Mouse (Mus musculus): ENCODE data around the gene Pcx. TPM values are rescaled to one million over a fixed set of nuclear protein-coding genes. Genes with fewer than 3 reads are reported as not detected.

The Pcx gene
- polyA plus RNA-seq, 1 experiment from 2014 or later: 27.5 TPM

DNA sequence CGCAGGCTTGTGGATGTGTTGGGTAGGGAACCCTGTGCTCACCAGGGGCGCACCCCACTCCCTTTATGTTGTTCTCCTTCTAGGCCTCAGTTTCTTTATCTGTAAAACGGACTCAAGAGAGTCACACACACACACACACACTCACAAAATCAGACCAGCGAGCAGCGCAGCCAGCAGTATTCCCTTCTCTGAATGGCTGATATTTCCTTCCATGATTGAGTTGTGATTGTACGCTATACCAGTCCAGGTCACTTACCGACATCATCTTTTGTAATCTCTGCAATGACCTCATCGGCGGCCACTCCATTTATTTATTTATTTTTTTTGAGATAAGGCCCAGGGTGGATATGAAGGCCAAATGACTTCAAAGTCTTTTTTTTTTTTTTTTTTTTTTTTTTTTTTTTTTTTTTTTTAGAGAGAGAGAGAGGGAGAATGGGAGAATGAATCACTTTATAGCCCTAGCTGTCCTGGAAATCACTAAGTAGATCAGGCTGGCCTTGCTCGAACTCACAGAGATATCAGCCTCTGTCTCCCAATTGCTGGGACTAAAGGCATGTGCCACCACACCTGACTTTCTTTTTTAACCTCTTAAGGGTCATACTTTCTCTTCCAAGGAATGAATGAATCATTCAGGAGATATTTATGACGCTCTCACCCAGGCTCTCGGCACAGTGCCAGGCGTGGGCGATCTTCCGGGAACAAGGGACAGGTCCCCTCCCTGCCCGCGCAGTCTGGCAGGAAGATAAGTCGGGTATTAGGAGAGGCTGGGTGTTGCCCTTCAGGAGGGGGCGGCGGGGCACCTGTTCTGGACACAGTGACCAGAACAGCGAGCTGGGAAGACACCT, 32.7 kb upstream of the Pcx start, which contains the start of gene Syt12:
TSS of gene Syt12 (minus strand) at position 103 of the 845 bp plus-strand sequence.
- peak within 1 kb of the TSS; percentile 61 for H3K9ac ChIP-seq
- peaks cover 37% of the 10 kb centered on the region for H3K27me3 ChIP-seq (ENCODE audit: control insufficient read depth, insufficient read depth, low read length)
- H3K36me3 ChIP-seq (replicated peaks; ENCODE audit: control insufficient read depth, insufficient read depth): no peaks in the 10 kb centered on the region
- H3K27ac ChIP-seq: no peak within 1 kb of the TSS
- H3K4me3 ChIP-seq (replicated peaks; ENCODE audit: low read length): peak within 1 kb of the TSS; percentile 50
- ATAC-seq (ENCODE audit: low FRiP score) (no peak), DNase-seq (ENCODE audit: low spot score) (no peak)
- WGBS: 36% methylated on average over 21 of the region's 21 CpGs
- H3K9me3 ChIP-seq (ENCODE audit: control insufficient read depth, low read length): no peaks in the 10 kb centered on the region
- peak within 1 kb of the TSS; percentile 94 for H3K4me2 ChIP-seq (replicated peaks)
- H3K4me1 ChIP-seq (replicated peaks; ENCODE audit: control insufficient read depth, insufficient read depth, low read length): peaks cover 8% of the 10 kb centered on the region; the same call in 1 of the 2 replicates

DNA sequence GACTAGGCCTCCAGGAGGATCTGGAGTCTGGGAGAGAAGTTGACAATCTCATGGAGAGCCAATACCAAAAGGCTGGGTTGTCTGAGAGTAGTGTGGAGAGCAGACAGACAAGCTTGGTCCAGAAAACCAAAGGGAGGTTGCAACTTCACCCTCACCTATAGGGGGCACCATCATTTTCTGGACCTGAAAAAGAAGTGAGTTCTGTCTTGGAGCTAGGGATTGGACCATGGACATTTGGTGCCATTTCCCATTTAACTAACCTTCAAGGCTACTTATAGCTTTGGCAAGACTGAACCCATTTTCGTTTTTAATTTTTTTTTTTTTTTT, 32.1 kb upstream of the Pcx start:
- no peak overlapping the region for H3K9ac ChIP-seq
- H3K9me3 ChIP-seq (ENCODE audit: control insufficient read depth, low read length): no peaks in the 10 kb centered on the region
- WGBS: 36% methylated on average over 1 of the region's 1 CpGs
- no peak overlapping the region for H3K4me2 ChIP-seq (replicated peaks)
- no peaks in the 10 kb centered on the region for H3K36me3 ChIP-seq (replicated peaks; ENCODE audit: control insufficient read depth, insufficient read depth)
- no peak overlapping the region for H3K27ac ChIP-seq
- ATAC-seq (ENCODE audit: low FRiP score): no peak
- no peak overlapping the region for H3K4me3 ChIP-seq (replicated peaks; ENCODE audit: low read length)
- no peak for DNase-seq (ENCODE audit: low spot score)
- H3K27me3 ChIP-seq (ENCODE audit: control insufficient read depth, insufficient read depth, low read length): peaks cover 37% of the 10 kb centered on the region
- H3K4me1 ChIP-seq (replicated peaks; ENCODE audit: control insufficient read depth, insufficient read depth, low read length): peaks cover 8% of the 10 kb centered on the region; the same call in 1 of the 2 replicates

DNA sequence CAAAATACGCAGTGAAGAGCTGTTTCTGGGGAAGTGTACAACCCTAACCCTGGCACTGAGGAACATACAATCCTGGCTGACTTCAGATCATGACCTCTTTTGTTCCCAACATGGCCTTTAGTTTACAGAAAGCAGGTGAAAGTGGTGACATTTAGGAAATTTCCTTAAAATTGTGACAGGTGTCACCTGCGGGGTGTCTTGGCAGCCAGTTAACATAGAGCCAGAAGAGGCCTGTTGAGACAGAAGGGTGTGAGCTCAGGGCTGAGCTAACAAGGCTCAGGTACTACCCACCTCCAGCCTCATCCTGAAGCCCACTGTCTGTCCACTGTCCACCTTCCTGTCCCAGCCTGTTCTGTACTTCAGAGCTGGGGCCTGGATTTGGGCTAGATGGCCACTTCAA, 30.2 kb upstream of the Pcx start:
- H3K4me2 ChIP-seq (replicated peaks): no peak overlapping the region

DNA sequence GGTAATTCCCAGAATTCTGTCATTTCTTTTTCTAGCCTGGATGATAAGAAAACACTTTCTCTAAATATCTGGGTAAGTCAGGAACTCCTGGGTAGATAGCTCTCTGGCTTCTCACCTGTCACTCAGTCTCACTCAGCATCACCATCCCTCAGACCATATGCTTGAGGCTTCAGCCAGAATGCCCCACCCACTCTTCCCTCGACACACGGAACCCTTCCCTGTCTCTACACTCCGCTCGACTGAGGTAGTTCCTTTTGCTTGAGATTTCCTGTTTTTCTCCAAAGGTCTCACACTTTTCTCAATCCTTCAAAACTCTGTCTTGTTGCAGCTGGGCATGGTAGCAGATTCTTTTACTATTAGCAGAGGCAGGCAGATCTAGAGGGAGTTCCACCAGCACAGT, 28.9 kb upstream of the Pcx start:
- no peaks in the 10 kb centered on the region for H3K9me3 ChIP-seq (ENCODE audit: control insufficient read depth, low read length)
- DNase-seq (ENCODE audit: low spot score): no peak
- 57% methylated on average over 4 of the region's 4 CpGs for WGBS
- no peak overlapping the region for H3K4me3 ChIP-seq (replicated peaks; ENCODE audit: low read length)
- H3K9ac ChIP-seq: no peak overlapping the region
- H3K4me2 ChIP-seq (replicated peaks): no peak overlapping the region
- H3K4me1 ChIP-seq (replicated peaks; ENCODE audit: control insufficient read depth, insufficient read depth, low read length): peaks cover 8% of the 10 kb centered on the region; the same call in 1 of the 2 replicates
- no peak overlapping the region for H3K27ac ChIP-seq
- H3K27me3 ChIP-seq (ENCODE audit: control insufficient read depth, insufficient read depth, low read length): peaks cover 17% of the 10 kb centered on the region
- ATAC-seq (ENCODE audit: low FRiP score): no peak
- no peaks in the 10 kb centered on the region for H3K36me3 ChIP-seq (replicated peaks; ENCODE audit: control insufficient read depth, insufficient read depth)

More for the DNA sequence above, 30.2 kb upstream of the Pcx start:
- Histone ChIP-seq H3K4me3 (replicated peaks; ENCODE audit: low read length) (no peak overlapping the region), H3K27me3 (ENCODE audit: control insufficient read depth, insufficient read depth, low read length) (peaks cover 30% of the 10 kb centered on the region), H3K36me3 (replicated peaks; ENCODE audit: control insufficient read depth, insufficient read depth) (no peaks in the 10 kb centered on the region), H3K27ac (no peak overlapping the region), H3K9ac (no peak overlapping the region), H3K4me1 (replicated peaks; ENCODE audit: control insufficient read depth, insufficient read depth, low read length) (peaks cover 8% of the 10 kb centered on the region; the same call in 1 of the 2 replicates), H3K9me3 (ENCODE audit: control insufficient read depth, low read length) (no peaks in the 10 kb centered on the region)
- ATAC-seq (ENCODE audit: low FRiP score): no peak
- DNase-seq (ENCODE audit: low spot score): no peak
- WGBS: 92% methylated on average over 2 of the region's 2 CpGs

DNA sequence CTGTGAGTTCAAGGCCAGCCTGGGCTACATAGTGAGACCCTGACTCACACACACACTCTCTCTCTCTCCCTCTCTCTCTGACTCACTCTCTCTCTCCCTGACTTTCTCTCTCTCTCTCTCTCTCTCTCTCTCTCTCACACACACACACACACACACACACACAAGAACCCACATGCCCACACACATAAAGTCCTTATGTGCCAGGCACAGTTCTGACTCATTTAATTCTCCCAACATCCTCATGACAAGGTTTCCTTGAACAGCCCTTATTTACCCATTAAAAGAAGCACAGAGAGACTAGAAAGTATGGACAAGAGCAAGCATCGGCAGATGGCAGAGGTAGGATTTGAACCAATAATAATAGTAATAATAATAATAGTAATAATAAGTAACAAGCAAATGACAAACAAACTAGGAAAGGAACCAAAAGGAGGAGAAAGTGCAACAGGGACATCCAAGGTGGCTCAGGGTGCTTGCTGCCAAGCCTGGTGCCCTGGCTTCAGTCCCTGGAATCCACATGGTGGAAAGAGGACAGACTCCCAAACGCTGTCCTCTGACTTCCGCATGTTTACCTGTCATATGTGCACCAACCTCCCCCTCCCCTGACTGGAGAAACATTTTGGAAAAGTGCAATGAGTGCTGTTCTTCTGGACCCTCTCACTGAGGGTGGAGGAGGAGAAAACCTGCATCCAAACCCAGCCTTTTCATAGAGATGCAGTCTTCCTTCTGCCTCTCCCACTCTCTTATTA, 28.0 kb upstream of the Pcx start:
- Histone ChIP-seq H3K4me3 (replicated peaks; ENCODE audit: low read length) (no peak overlapping the region), H3K36me3 (replicated peaks; ENCODE audit: control insufficient read depth, insufficient read depth) (no peaks in the 10 kb centered on the region), H3K9me3 (ENCODE audit: control insufficient read depth, low read length) (no peaks in the 10 kb centered on the region), H3K4me2 (replicated peaks) (no peak overlapping the region), H3K27me3 (ENCODE audit: control insufficient read depth, insufficient read depth, low read length) (peaks cover 9% of the 10 kb centered on the region), H3K4me1 (replicated peaks; ENCODE audit: control insufficient read depth, insufficient read depth, low read length) (peaks cover 1% of the 10 kb centered on the region; the same call in 1 of the 2 replicates), H3K27ac (no peak overlapping the region), H3K9ac (no peak overlapping the region)
- ATAC-seq (ENCODE audit: low FRiP score) (no peak), DNase-seq (ENCODE audit: low spot score) (no peak)
- 89% methylated on average over 3 of the region's 3 CpGs for WGBS

DNA sequence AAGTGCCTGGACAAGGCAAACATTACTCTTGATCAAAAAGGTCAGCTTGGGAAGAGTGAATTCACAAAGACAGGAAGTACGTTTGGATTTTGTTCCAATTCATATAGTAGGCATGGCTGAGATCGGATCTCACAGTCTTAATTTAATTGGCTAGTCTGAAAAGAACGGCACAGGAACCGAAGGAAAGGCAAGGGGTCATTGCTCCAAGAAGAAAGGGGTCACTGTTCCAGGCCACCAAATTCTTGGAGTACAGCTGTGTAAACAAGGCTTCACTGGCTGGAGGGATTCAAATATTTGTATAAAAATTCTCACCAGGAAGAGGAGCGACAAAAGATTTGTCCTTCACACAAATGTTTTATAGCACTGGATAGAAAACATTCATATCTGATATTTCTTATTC, 25.3 kb upstream of the Pcx start:
- no peak overlapping the region for H3K4me2 ChIP-seq (replicated peaks)
- H3K27me3 ChIP-seq (ENCODE audit: control insufficient read depth, insufficient read depth, low read length): no peaks in the 10 kb centered on the region
- no peaks in the 10 kb centered on the region for H3K4me1 ChIP-seq (replicated peaks; ENCODE audit: control insufficient read depth, insufficient read depth, low read length)
- no peak overlapping the region for H3K9ac ChIP-seq
- no peak overlapping the region for H3K4me3 ChIP-seq (replicated peaks; ENCODE audit: low read length)
- WGBS: 60% methylated on average over 5 of the region's 5 CpGs
- no peaks in the 10 kb centered on the region for H3K9me3 ChIP-seq (ENCODE audit: control insufficient read depth, low read length)
- ATAC-seq (ENCODE audit: low FRiP score) (no peak), DNase-seq (ENCODE audit: low spot score) (no peak)
- H3K27ac ChIP-seq: no peak overlapping the region
- no peaks in the 10 kb centered on the region for H3K36me3 ChIP-seq (replicated peaks; ENCODE audit: control insufficient read depth, insufficient read depth)

DNA sequence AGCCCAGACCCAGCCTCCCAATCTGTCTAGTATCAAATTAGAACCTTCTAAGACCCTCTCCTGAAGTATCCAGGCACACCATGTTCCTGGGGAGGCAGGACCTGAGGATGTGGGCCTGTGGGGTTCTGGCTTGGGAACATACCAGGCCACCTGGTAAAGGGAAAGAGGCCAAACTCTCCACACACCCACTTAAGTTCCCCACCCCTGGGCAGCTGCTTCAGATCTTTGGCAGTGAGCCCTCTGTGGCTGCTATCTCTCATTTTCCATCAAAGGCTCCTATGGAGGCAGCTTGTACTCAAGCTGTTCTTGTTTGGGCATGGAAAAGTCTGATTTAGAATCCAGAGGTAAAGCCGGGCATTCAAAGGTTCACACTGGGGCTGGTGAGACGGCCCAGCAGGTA, 22.4 kb upstream of the Pcx start:
- Histone ChIP-seq H3K9me3 (ENCODE audit: control insufficient read depth, low read length) (no peaks in the 10 kb centered on the region), H3K4me2 (replicated peaks) (no peak overlapping the region), H3K27me3 (ENCODE audit: control insufficient read depth, insufficient read depth, low read length) (no peaks in the 10 kb centered on the region), H3K36me3 (replicated peaks; ENCODE audit: control insufficient read depth, insufficient read depth) (no peaks in the 10 kb centered on the region), H3K4me3 (replicated peaks; ENCODE audit: low read length) (no peak overlapping the region), H3K27ac (no peak overlapping the region), H3K9ac (no peak overlapping the region), H3K4me1 (replicated peaks; ENCODE audit: control insufficient read depth, insufficient read depth, low read length) (no peaks in the 10 kb centered on the region)
- 66% methylated on average over 2 of the region's 2 CpGs for WGBS
- DNase-seq (ENCODE audit: low spot score) (no peak), ATAC-seq (ENCODE audit: low FRiP score) (no peak)

DNA sequence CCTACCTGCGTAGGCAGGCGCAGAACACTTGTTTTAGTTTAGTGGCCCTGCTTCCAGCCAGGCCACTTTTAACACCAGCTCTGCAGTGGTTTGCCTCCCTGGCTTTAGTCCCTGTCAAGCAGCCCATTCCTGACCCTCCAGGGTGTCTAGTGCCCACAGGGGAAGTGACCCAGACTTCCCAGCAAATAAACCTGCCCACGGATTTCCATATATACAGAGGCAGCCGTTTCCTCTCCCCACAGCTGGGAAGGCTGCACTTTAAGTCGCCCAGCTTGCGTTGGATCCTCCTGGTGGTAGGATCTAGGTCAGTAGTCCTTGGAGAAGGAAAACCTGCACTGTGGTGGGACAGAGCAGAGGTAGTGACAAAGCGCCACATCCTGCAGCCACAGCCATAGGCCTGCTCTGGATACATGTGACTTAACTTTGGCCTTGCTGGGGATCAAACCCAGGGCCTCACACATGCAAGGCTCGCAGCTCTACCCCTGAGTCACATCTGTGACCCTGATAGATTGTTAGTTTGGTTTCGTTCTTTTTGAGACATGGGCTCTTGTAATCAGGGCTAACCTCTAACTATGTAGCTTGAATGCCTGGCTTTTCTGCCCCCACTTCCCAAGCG, 19.1 kb upstream of the Pcx start:
- ATAC-seq (ENCODE audit: low FRiP score) (no peak), DNase-seq (ENCODE audit: low spot score) (no peak)
- H3K36me3 ChIP-seq (replicated peaks; ENCODE audit: control insufficient read depth, insufficient read depth): no peaks in the 10 kb centered on the region
- no peaks in the 10 kb centered on the region for H3K4me1 ChIP-seq (replicated peaks; ENCODE audit: control insufficient read depth, insufficient read depth, low read length)
- no peaks in the 10 kb centered on the region for H3K27me3 ChIP-seq (ENCODE audit: control insufficient read depth, insufficient read depth, low read length)
- no peak overlapping the region for H3K27ac ChIP-seq
- no peak overlapping the region for H3K4me2 ChIP-seq (replicated peaks)
- no peak overlapping the region for H3K9ac ChIP-seq
- H3K4me3 ChIP-seq (replicated peaks; ENCODE audit: low read length): no peak overlapping the region
- no peaks in the 10 kb centered on the region for H3K9me3 ChIP-seq (ENCODE audit: control insufficient read depth, low read length)
- 66% methylated on average over 10 of the region's 10 CpGs for WGBS

Data from hindbrain, embryonic 14.5 days (tissue).